Mouse (Mus musculus): ENCODE data around the gene Nutf2-ps1.
"Not testable (repeated sequence)": the region's sequence is repeated elsewhere in the genome, so short reads cannot be mapped to it uniquely, and the experiment has no call there.

- not testable (repeated sequence) for TF ChIP-seq CTCF, POLR2A (IDR thresholded peaks at IDR 0.05; ENCODE audit: insufficient read depth, low read depth, low read length)
These were observed 8.6 kb downstream of the Nutf2-ps1 start for GRCm38 (mm10) chr19:53580271-53580670.
